Mouse (Mus musculus) left cerebral cortex, adult 2 months (tissue): ENCODE results near the gene Gm17334. TPM values are rescaled to one million over a fixed set of nuclear protein-coding genes. Genes with fewer than 3 reads are reported as not detected.
A peak's percentile ranks its signal among the peaks of the same experiment; 100 is the strongest.

Experiments used
- DNase-seq, 2 experiments: peaks; one replicate each; pipeline ENCODE4 v3.0.0; 2021 to 2022; ENCODE audit warnings: low spot score in 2 of 2, mixed read lengths in 1 of 2; ENCODE audit errors: extremely low spot score in 1 of 2
- H3K27ac ChIP-seq: fragments of 200-600 bp; 2 replicates; pipeline ENCODE4 v1.8.1; 2022
- H3K4me3 ChIP-seq: fragments of 200-600 bp; 2 replicates; pipeline ENCODE4 v1.8.1; 2022
- CTCF ChIP-seq: fragments of 200-600 bp; IDR thresholded peaks from 2 replicates; pipeline ENCODE4 v1.8.1; 2022; ENCODE audit warnings: antibody characterized with exemption, mild to moderate bottlenecking, moderate library complexity
- intact Hi-C: fragments of 180-260 bp; cut with DNase I; formaldehyde crosslinking; loops from one replicate; pipeline ENCODE4 v1.15.1; 2025
- total RNA-seq, 2 experiments: library from RNA; stranded (reverse); gene quantifications; 2 replicates each; pipeline ENCODE4 v1.2.3; 2021

Gm17334 gene
- total RNA-seq, 2 experiments from 2014 or later: 0.52 to 1.1 TPM

- intact Hi-C loops: no loop called here
- no peak overlapping the region for H3K27ac ChIP-seq
- no peak for TF ChIP-seq CTCF
- H3K4me3 ChIP-seq: no peak overlapping the region
- DNase-seq: no peak
These were observed 5.5 kb upstream of the Gm17334 start for GRCm38 (mm10) chr11:53778455-53778854.

GRCm38 (mm10) chr11:53777736-53778135, 4.7 kb upstream of the Gm17334 start:
- no peak for DNase-seq
- intact Hi-C loops: no loop called here
- Histone ChIP-seq H3K27ac (no peak overlapping the region), H3K4me3 (no peak overlapping the region)
- no peak for TF ChIP-seq CTCF

DNA sequence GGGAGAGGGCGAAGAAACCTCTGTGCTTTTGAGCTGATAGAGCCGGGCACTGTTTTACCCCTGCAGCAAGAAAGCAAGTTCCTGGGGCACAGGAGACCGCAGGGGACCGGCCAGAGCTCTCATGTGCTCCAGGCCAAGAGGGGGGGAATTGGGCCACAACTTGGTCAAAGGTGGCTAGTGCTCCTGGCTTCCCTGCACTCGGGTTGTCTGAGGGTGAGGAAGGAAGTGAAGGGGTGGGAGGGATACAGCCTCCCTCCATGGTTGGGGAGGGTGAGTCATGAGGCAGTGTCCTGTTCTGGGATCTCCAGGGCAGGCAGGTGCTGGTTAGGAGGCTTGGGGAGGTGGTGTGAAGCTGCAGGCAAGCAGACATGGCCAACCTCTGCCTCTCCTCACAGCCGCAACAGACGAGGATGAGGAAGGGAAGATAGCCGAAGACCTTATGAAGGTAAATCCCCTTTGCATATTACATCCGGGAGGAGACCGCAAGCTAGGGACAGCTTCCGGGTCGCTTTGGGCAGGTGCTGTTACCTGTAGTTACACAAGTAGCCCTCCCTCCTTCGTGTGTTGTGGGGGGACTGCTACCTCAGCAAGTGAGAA, 1.8 kb upstream of the Gm17334 start:
- H3K27ac ChIP-seq: no peak overlapping the region
- intact Hi-C loops: no loop called here
- no peak for DNase-seq
- no peak for TF ChIP-seq CTCF
- no peak overlapping the region for H3K4me3 ChIP-seq

GRCm38 (mm10) chr11:53773641-53774360, 814 bp upstream of the Gm17334 start:
- Histone ChIP-seq H3K27ac (no peak overlapping the region), H3K4me3 (no peak overlapping the region)
- no peak for TF ChIP-seq CTCF
- intact Hi-C loops: no loop called here
- DNase-seq: no peak

GRCm38 (mm10) chr11:53772536-53772935, 451 bp downstream of the Gm17334 start:
- intact Hi-C loops: no loop called here
- TF ChIP-seq CTCF: no peak
- DNase-seq: no peak
- Histone ChIP-seq H3K4me3 (no peak overlapping the region), H3K27ac (no peak overlapping the region)

- no peak overlapping the region for H3K27ac ChIP-seq
- H3K4me3 ChIP-seq: peak overlapping the region; percentile 63
- no peak for DNase-seq
- TF ChIP-seq CTCF: no peak
- intact Hi-C loops: no loop called here
These were observed 1.8 kb downstream of the Gm17334 start for GRCm38 (mm10) chr11:53771001-53771744.

- intact Hi-C loops: no loop called here
- H3K27ac ChIP-seq: peak overlapping the region; percentile 81
- H3K4me3 ChIP-seq: peak overlapping the region; percentile 63
- TF ChIP-seq CTCF: no peak; the same call in none of the 2 replicates
- DNase-seq: peak; percentile 62 to 68
These were observed 2.7 kb downstream of the Gm17334 start for GRCm38 (mm10) chr11:53770125-53770791.

GRCm38 (mm10) chr11:53769760-53770124, 3.2 kb downstream of the Gm17334 start, which contains the start of gene Irf1:
Irf1 (plus strand) TSS chr11:53770014.
- intact Hi-C loops: no loop called here
- H3K27ac ChIP-seq: peak within 1 kb of the TSS; percentile 81
- peak within 1 kb of the TSS; percentile 63 for H3K4me3 ChIP-seq
- peak; percentile 85 for DNase-seq
- no peak for TF ChIP-seq CTCF

DNA sequence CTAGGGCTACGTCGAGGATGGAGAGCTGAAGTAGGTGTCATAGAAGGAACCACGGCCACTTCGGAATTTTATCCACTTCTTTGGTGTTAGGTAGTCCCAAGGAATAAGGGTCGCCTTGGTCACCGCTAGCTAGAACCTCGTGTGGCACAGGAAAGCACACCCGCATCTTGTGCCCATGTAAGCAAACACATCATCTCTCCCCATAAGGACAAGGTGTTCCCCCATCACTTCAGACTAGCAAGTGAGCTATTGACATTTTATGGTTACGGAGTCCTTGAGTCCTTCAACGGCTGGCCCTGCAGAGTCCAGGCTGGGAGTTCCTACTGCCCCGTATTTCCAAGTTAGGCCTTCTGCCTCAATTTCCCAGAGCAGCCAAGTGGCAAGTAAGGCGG, 3.8 kb downstream of the Gm17334 start:
- peak overlapping the region; percentile 42 for H3K27ac ChIP-seq
- H3K4me3 ChIP-seq: peak overlapping the region; percentile 63; the same call in 1 of the 2 replicates
- no peak for DNase-seq
- TF ChIP-seq CTCF: no peak
- intact Hi-C loops: no loop called here

- no peak for DNase-seq
- intact Hi-C loops: no loop called here
- no peak overlapping the region for H3K27ac ChIP-seq
- H3K4me3 ChIP-seq: no peak overlapping the region
- no peak for TF ChIP-seq CTCF
These were observed 4.4 kb downstream of the Gm17334 start for GRCm38 (mm10) chr11:53768422-53769184.

- DNase-seq: no peak
- intact Hi-C loops: no loop called here
- TF ChIP-seq CTCF: no peak
- no peak overlapping the region for H3K4me3 ChIP-seq
- peak overlapping the region; percentile 86 for H3K27ac ChIP-seq
These were observed 8.4 kb downstream of the Gm17334 start for GRCm38 (mm10) chr11:53764581-53764980.
